Mouse (Mus musculus): ENCODE measurements around the gene Srr. TPM values are rescaled to one million over a fixed set of nuclear protein-coding genes. Genes with fewer than 3 reads are reported as not detected.

Srr gene
- polyA plus RNA-seq, 1 experiment from 2014 or later: 16.8 TPM

GRCm38 (mm10) chr11:74870991-74871622 lies 54.6 kb downstream of the Srr start:
- Histone ChIP-seq H3K36me3 (no peaks in the 10 kb centered on the region), H3K4me2 (no peak overlapping the region), H3K9me3 (no peaks in the 10 kb centered on the region), H3K9ac (no peak overlapping the region), H3K27me3 (replicated peaks) (no peaks in the 10 kb centered on the region), H3K4me1 (peaks cover 5% of the 10 kb centered on the region; the same call in 1 of the 2 replicates), H3K27ac (peak overlapping the region; percentile 31; the same call in 1 of the 2 replicates), H3K4me3 (replicated peaks) (no peak overlapping the region)
- 33% methylated on average over 12 of the region's 12 CpGs for WGBS
- ATAC-seq (ENCODE audit: insufficient read depth, low FRiP score, low read depth): 0 out of 2 replicates have a peak, but pooled peaks have one; percentile 28

GRCm38 (mm10) chr11:74870544-74870943 lies 55.2 kb downstream of the Srr start:
- H3K4me1 ChIP-seq: peaks cover 5% of the 10 kb centered on the region; the same call in 1 of the 2 replicates
- H3K27ac ChIP-seq: no peak overlapping the region; the same call in 1 of the 2 replicates
- H3K27me3 ChIP-seq (replicated peaks): no peaks in the 10 kb centered on the region
- no peaks in the 10 kb centered on the region for H3K36me3 ChIP-seq
- H3K4me3 ChIP-seq (replicated peaks): no peak overlapping the region
- no peaks in the 10 kb centered on the region for H3K9me3 ChIP-seq
- H3K4me2 ChIP-seq: no peak overlapping the region
- no peak for ATAC-seq (ENCODE audit: insufficient read depth, low FRiP score, low read depth)
- WGBS: 65% methylated on average over 4 of the region's 4 CpGs
- no peak overlapping the region for H3K9ac ChIP-seq

GRCm38 (mm10) chr11:74869603-74870002 lies 56.1 kb downstream of the Srr start:
- Histone ChIP-seq H3K9ac (no peak overlapping the region), H3K27ac (no peak overlapping the region), H3K36me3 (no peaks in the 10 kb centered on the region), H3K4me2 (no peak overlapping the region), H3K27me3 (replicated peaks) (no peaks in the 10 kb centered on the region), H3K4me3 (replicated peaks) (no peak overlapping the region), H3K9me3 (no peaks in the 10 kb centered on the region), H3K4me1 (peaks cover 5% of the 10 kb centered on the region; the same call in 1 of the 2 replicates)
- 86% methylated on average over 6 of the region's 6 CpGs for WGBS
- no peak for ATAC-seq (ENCODE audit: insufficient read depth, low FRiP score, low read depth)

- Histone ChIP-seq H3K9me3 (no peaks in the 10 kb centered on the region), H3K4me3 (replicated peaks) (no peak overlapping the region), H3K27me3 (replicated peaks) (no peaks in the 10 kb centered on the region), H3K4me1 (peaks cover 5% of the 10 kb centered on the region; the same call in 1 of the 2 replicates), H3K9ac (no peak overlapping the region), H3K27ac (no peak overlapping the region), H3K4me2 (no peak overlapping the region), H3K36me3 (no peaks in the 10 kb centered on the region)
- no peak for ATAC-seq (ENCODE audit: insufficient read depth, low FRiP score, low read depth)
- 85% methylated on average over 13 of the region's 13 CpGs for WGBS
These were observed 57.5 kb downstream of the Srr start for GRCm38 (mm10) chr11:74868046-74868760.

GRCm38 (mm10) chr11:74867181-74867580 lies 58.6 kb downstream of the Srr start:
- Histone ChIP-seq H3K4me1 (peaks cover 5% of the 10 kb centered on the region; the same call in 1 of the 2 replicates), H3K9ac (no peak overlapping the region), H3K27me3 (replicated peaks) (no peaks in the 10 kb centered on the region), H3K4me3 (replicated peaks) (no peak overlapping the region), H3K4me2 (no peak overlapping the region), H3K36me3 (no peaks in the 10 kb centered on the region), H3K27ac (no peak overlapping the region), H3K9me3 (no peaks in the 10 kb centered on the region)
- WGBS: 88% methylated on average over 2 of the region's 2 CpGs
- no peak for ATAC-seq (ENCODE audit: insufficient read depth, low FRiP score, low read depth)

GRCm38 (mm10) chr11:74866640-74867039 lies 59.1 kb downstream of the Srr start:
- Histone ChIP-seq H3K9ac (no peak overlapping the region), H3K4me1 (peaks cover 5% of the 10 kb centered on the region; the same call in 1 of the 2 replicates), H3K36me3 (no peaks in the 10 kb centered on the region), H3K27me3 (replicated peaks) (no peaks in the 10 kb centered on the region), H3K27ac (no peak overlapping the region), H3K4me3 (replicated peaks) (no peak overlapping the region), H3K4me2 (no peak overlapping the region), H3K9me3 (no peaks in the 10 kb centered on the region)
- no peak for ATAC-seq (ENCODE audit: insufficient read depth, low FRiP score, low read depth)
- WGBS: 78% methylated on average over 4 of the region's 4 CpGs

- H3K4me3 ChIP-seq (replicated peaks): no peak overlapping the region
- no peak overlapping the region for H3K9ac ChIP-seq
- no peaks in the 10 kb centered on the region for H3K9me3 ChIP-seq
- no peak overlapping the region for H3K4me2 ChIP-seq
- H3K36me3 ChIP-seq: no peaks in the 10 kb centered on the region
- H3K27me3 ChIP-seq (replicated peaks): no peaks in the 10 kb centered on the region
- 80% methylated on average over 9 of the region's 9 CpGs for WGBS
- ATAC-seq (ENCODE audit: insufficient read depth, low FRiP score, low read depth): no peak
- no peak overlapping the region for H3K27ac ChIP-seq
- H3K4me1 ChIP-seq: no peaks in the 10 kb centered on the region
These were observed 60.5 kb downstream of the Srr start for GRCm38 (mm10) chr11:74865252-74865651.

- ATAC-seq (ENCODE audit: insufficient read depth, low FRiP score, low read depth): no peak
- no peak overlapping the region for H3K9ac ChIP-seq
- 87% methylated on average over 9 of the region's 9 CpGs for WGBS
- H3K36me3 ChIP-seq: no peaks in the 10 kb centered on the region
- H3K4me2 ChIP-seq: no peak overlapping the region
- H3K27me3 ChIP-seq (replicated peaks): no peaks in the 10 kb centered on the region
- no peaks in the 10 kb centered on the region for H3K4me1 ChIP-seq
- H3K27ac ChIP-seq: no peak overlapping the region
- H3K9me3 ChIP-seq: no peaks in the 10 kb centered on the region
- no peak overlapping the region for H3K4me3 ChIP-seq (replicated peaks)
These were observed 61.3 kb downstream of the Srr start for GRCm38 (mm10) chr11:74864421-74864820.

GRCm38 (mm10) chr11:74863471-74863870 lies 62.3 kb downstream of the Srr start:
- 30% methylated on average over 11 of the region's 11 CpGs for WGBS
- Histone ChIP-seq H3K4me2 (no peak overlapping the region), H3K4me3 (replicated peaks) (no peak overlapping the region), H3K27ac (no peak overlapping the region), H3K27me3 (replicated peaks) (no peaks in the 10 kb centered on the region), H3K9ac (no peak overlapping the region), H3K36me3 (no peaks in the 10 kb centered on the region), H3K9me3 (no peaks in the 10 kb centered on the region), H3K4me1 (no peaks in the 10 kb centered on the region)
- ATAC-seq (ENCODE audit: insufficient read depth, low FRiP score, low read depth): no peak

- H3K9me3 ChIP-seq: no peaks in the 10 kb centered on the region
- H3K4me2 ChIP-seq: no peak overlapping the region
- H3K4me3 ChIP-seq (replicated peaks): no peak overlapping the region
- H3K36me3 ChIP-seq: no peaks in the 10 kb centered on the region
- H3K27ac ChIP-seq: no peak overlapping the region
- H3K27me3 ChIP-seq (replicated peaks): no peaks in the 10 kb centered on the region
- no peak overlapping the region for H3K9ac ChIP-seq
- no peaks in the 10 kb centered on the region for H3K4me1 ChIP-seq
- 65% methylated on average over 5 of the region's 5 CpGs for WGBS
- ATAC-seq (ENCODE audit: insufficient read depth, low FRiP score, low read depth): no peak
These were observed 63.6 kb downstream of the Srr start for GRCm38 (mm10) chr11:74862129-74862528.

GRCm38 (mm10) chr11:74857756-74858155 lies 68.0 kb downstream of the Srr start:
- H3K27ac ChIP-seq: no peak overlapping the region
- H3K9ac ChIP-seq: no peak overlapping the region
- no peaks in the 10 kb centered on the region for H3K36me3 ChIP-seq
- no peaks in the 10 kb centered on the region for H3K27me3 ChIP-seq (replicated peaks)
- ATAC-seq (ENCODE audit: insufficient read depth, low FRiP score, low read depth): no peak
- WGBS: 85% methylated on average over 9 of the region's 9 CpGs
- H3K9me3 ChIP-seq: no peaks in the 10 kb centered on the region
- no peak overlapping the region for H3K4me3 ChIP-seq (replicated peaks)
- no peaks in the 10 kb centered on the region for H3K4me1 ChIP-seq
- H3K4me2 ChIP-seq: no peak overlapping the region

Measured in stomach, embryonic 15.5 days (tissue).